Mouse (Mus musculus) heart, postnatal 0 days (tissue): ENCODE measurements around the gene Spg20. TPM values are rescaled to one million over a fixed set of nuclear protein-coding genes. Genes with fewer than 3 reads are reported as not detected.

Source experiments
- ATAC-seq: fragments of 200-750 bp; cut with Nextera tagmentation; 2 replicates; pipeline ENCODE4 v1.8.0; 2017; ENCODE audit warnings: low read depth, moderate number of reproducible peaks, moderate library complexity; ENCODE audit not compliant: insufficient read depth
- DNase-seq: peaks from one replicate; pipeline ENCODE4 v3.0.0-alpha.2; 2016; ENCODE audit warnings: low spot score
- H3K27ac ChIP-seq: fragments of 300-500 bp; sonication (generic); 2 replicates; pipeline ENCODE4 v1.5.1; 2014; ENCODE audit warnings: low read depth, mild to moderate bottlenecking
- H3K27me3 ChIP-seq: fragments of 300-500 bp; sonication (generic); 2 replicates; pipeline ENCODE4 v1.6.1; 2014; ENCODE audit warnings: low read length, mixed read lengths; ENCODE audit not compliant: control insufficient read depth, insufficient read depth
- H3K36me3 ChIP-seq: fragments of 300-500 bp; sonication (generic); replicated peaks from 2 replicates; pipeline ENCODE4 v1.6.1; 2014; ENCODE audit warnings: low read length, mixed read lengths; ENCODE audit not compliant: control insufficient read depth, insufficient read depth
- H3K4me1 ChIP-seq: fragments of 300-500 bp; sonication (generic); 2 replicates; pipeline ENCODE4 v1.6.1; 2014; ENCODE audit warnings: antibody characterized with exemption; ENCODE audit not compliant: control insufficient read depth, insufficient read depth
- H3K4me2 ChIP-seq: fragments of 300-500 bp; sonication (generic); 2 replicates; pipeline ENCODE4 v1.6.1; 2014; ENCODE audit warnings: low read depth, mild to moderate bottlenecking, low read length, moderate library complexity
- H3K4me3 ChIP-seq: fragments of 300-500 bp; sonication (generic); 2 replicates; pipeline ENCODE4 v1.5.1; 2014; ENCODE audit warnings: low read depth, low read length
- H3K9ac ChIP-seq: fragments of 300-500 bp; sonication (generic); replicated peaks from 2 replicates; pipeline ENCODE4 v1.6.1; 2014; ENCODE audit warnings: low read depth, low read length, mixed read lengths
- H3K9me3 ChIP-seq: fragments of 300-500 bp; sonication (generic); replicated peaks from 2 replicates; pipeline ENCODE4 v1.6.1; 2016; ENCODE audit warnings: low read length; ENCODE audit not compliant: control insufficient read depth
- CTCF ChIP-seq: IDR thresholded peaks from 2 replicates; pipeline ENCODE4 v1.5.1; 2016; ENCODE audit warnings: antibody characterized with exemption, control low read depth, low read depth
- EP300 ChIP-seq: IDR thresholded peaks from 2 replicates; pipeline ENCODE4 v1.6.1; 2016; ENCODE audit warnings: antibody characterized with exemption, low read depth
- WGBS: fragments of 180-500 bp; shearing (Covaris S2); extraction: QIAGEN DNeasy Blood & Tissue Kit; methylation state at CpG from one replicate; pipeline ENCODE4 v1.1.7; 2014; 5-methylcytosine and 5-hydroxymethylcytosine counted together
- polyA plus RNA-seq: library from polyadenylated mRNA; unstranded; fragments of >200 nt; fragmentation: Nextera tagmentation; extraction: Ambion mirVana; gene quantifications from 2 replicates; pipeline ENCODE4 v1.2.1, GENCODE M21; 2015
- total RNA-seq: library from RNA; depleted of rRNA; stranded (reverse); fragments of >200 nt; gene quantifications from 2 replicates; pipeline ENCODE4 v1.2.3, GENCODE M21; 2014; ENCODE audit warnings: low replicate concordance

The Spg20 gene
- total and polyA plus RNA-seq, 2 experiments from 2014 or later: 20.6 to 20.7 TPM

DNA sequence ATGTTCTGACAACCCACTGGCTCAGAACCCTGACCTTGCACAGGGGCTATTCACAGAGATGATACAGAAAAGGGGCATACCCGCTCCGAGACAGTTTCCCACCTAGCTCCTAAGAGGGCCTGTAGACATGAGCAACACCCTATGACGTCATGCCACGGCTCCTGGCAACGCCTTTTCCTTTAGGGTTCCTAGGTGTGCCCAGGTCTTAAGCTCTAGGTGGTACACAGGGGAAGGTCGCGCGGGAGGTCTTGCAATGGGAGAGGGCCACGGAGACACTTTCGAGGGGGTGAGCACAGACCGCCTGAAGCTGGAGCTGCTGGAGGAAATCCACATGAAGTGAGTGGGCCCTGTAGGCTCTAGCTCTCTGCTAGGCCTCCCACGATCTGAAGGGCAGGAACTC lies 27.9 kb downstream of the Spg20 start:
- no peak overlapping the region for H3K27ac ChIP-seq
- H3K4me3 ChIP-seq: no peak overlapping the region
- H3K4me1 ChIP-seq: no peaks in the 10 kb centered on the region
- DNase-seq (no peak), ATAC-seq (no peak)
- H3K9ac ChIP-seq: no peak overlapping the region
- H3K27me3 ChIP-seq: no peaks in the 10 kb centered on the region
- no peak for TF ChIP-seq EP300
- TF ChIP-seq CTCF: no peak
- H3K4me2 ChIP-seq: no peak overlapping the region
- no peaks in the 10 kb centered on the region for H3K9me3 ChIP-seq
- 91% methylated on average over 12 of the region's 12 CpGs for WGBS
- H3K36me3 ChIP-seq: peaks cover 20% of the 10 kb centered on the region

DNA sequence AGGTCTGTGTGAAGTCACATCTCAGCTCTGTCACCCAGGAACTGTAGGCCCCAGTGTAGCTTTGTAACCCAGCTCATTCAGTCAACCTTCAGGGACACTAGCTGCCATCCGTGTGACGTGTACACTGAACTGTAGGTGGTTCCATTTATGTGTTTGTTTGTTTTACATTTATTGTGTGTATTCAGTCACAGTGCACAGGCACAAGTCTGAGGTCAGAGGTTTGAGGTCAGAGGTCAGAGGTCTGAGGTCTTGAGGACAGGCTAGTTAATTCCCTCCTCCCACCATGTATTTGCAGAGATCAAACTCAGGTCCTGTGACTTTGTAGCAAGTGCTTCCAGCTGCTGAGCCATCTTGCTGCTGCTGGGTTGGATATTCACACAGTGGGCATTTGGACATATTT lies 29.5 kb downstream of the Spg20 start:
- Histone ChIP-seq H3K27ac (no peak overlapping the region), H3K4me1 (no peaks in the 10 kb centered on the region), H3K4me2 (no peak overlapping the region), H3K27me3 (no peaks in the 10 kb centered on the region), H3K4me3 (no peak overlapping the region), H3K9ac (no peak overlapping the region), H3K36me3 (peaks cover 6% of the 10 kb centered on the region), H3K9me3 (no peaks in the 10 kb centered on the region)
- TF ChIP-seq CTCF (no peak), EP300 (no peak)
- 88% methylated on average over 2 of the region's 2 CpGs for WGBS
- DNase-seq: no peak
- no peak for ATAC-seq

DNA sequence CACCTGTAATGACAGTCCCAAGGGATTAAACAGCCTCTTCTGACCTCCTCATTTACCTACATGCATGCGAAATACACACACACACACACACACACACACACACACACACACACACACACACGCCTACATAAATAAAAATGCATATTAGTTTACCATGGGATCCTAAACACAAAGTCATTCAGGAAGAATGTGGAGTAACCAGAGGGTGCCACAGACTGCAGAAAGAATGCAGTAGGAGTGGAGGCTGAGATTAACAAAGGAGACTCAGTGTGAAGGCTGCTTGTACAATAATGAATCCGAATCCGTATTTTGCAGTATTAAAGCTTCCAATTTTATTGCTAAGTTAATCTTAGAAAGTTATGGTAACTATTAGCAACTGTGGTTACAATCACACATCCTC lies 33.0 kb downstream of the Spg20 start:
- Histone ChIP-seq H3K9ac (no peak overlapping the region), H3K4me2 (no peak overlapping the region), H3K27me3 (no peaks in the 10 kb centered on the region), H3K36me3 (no peaks in the 10 kb centered on the region), H3K4me1 (no peaks in the 10 kb centered on the region), H3K9me3 (no peaks in the 10 kb centered on the region), H3K27ac (no peak overlapping the region), H3K4me3 (no peak overlapping the region)
- TF ChIP-seq CTCF: no peak
- TF ChIP-seq EP300: no peak
- DNase-seq (no peak), ATAC-seq (no peak)
- WGBS: 71% methylated on average over 4 of the region's 4 CpGs

DNA sequence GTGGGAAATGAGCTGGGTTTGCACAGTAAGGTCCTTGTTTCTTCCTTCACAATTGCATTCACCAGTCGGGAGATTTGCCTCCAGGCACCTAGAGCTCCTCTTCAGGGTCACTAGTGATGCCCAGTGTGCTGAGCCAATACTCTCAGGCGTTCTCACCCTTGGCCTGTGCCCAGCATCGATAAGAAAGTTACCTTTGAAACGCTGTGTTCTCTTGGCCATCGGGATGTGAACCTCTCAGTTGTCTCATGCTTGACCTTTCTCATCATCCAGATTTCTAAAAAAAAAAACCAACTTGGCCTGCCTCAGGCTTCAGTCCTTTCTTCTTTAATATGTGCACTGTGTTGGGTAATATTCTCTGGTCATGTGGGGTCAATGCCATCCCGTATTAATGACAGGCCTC lies 34.5 kb downstream of the Spg20 start:
- Histone ChIP-seq H3K4me2 (no peak overlapping the region), H3K4me1 (no peaks in the 10 kb centered on the region), H3K27me3 (no peaks in the 10 kb centered on the region), H3K9me3 (no peaks in the 10 kb centered on the region), H3K4me3 (no peak overlapping the region), H3K9ac (no peak overlapping the region), H3K36me3 (no peaks in the 10 kb centered on the region), H3K27ac (no peak overlapping the region)
- WGBS: 76% methylated on average over 6 of the region's 6 CpGs
- DNase-seq: no peak
- no peak for TF ChIP-seq EP300
- TF ChIP-seq CTCF: no peak
- no peak for ATAC-seq

DNA sequence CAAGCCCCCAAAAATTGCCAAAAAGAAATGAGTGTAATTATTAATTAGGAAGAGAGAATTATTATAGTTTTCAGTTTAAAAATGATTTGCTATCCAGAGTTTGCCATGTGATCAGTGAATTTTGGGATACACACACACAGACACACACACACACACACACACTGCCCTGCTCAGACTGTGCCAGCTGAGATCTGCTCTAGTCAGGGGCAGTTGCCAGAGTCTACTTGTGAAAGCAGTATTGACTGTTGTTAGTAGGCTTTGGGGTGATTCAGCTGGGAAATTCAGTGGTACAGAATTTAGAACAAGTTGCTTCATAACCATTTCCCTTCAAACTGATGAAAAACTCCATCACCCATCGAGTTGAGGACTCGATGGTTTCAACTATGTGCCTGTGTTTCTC lies 35.2 kb downstream of the Spg20 start:
- ATAC-seq: no peak
- no peak overlapping the region for H3K27ac ChIP-seq
- H3K4me2 ChIP-seq: no peak overlapping the region
- 69% methylated on average over 2 of the region's 2 CpGs for WGBS
- no peaks in the 10 kb centered on the region for H3K4me1 ChIP-seq
- no peak overlapping the region for H3K9ac ChIP-seq
- H3K4me3 ChIP-seq: no peak overlapping the region
- TF ChIP-seq EP300: no peak
- TF ChIP-seq CTCF: no peak
- no peaks in the 10 kb centered on the region for H3K27me3 ChIP-seq
- H3K9me3 ChIP-seq: no peaks in the 10 kb centered on the region
- no peak for DNase-seq
- H3K36me3 ChIP-seq: no peaks in the 10 kb centered on the region

DNA sequence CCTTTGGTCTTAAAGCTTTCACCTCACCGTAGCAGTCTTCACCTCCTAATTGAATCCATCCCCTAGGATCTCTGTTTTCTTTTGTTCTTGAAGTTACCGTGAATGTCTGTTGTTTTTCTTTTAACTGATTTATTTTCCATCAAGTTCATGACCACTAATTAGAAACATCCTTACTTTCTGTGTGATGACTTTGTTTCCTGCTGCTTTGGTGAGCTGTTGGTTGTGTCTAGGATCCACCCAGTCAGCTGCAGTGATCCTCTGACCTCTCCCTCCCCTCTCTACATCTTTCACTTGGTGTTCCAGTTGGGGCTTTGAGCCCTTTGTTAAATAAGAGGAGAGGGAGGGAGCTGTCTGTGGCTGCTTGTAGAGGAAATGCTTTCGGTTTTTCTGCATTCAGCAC lies 36.2 kb downstream of the Spg20 start:
- no peaks in the 10 kb centered on the region for H3K4me1 ChIP-seq
- no peak overlapping the region for H3K4me2 ChIP-seq
- no peak overlapping the region for H3K27ac ChIP-seq
- H3K27me3 ChIP-seq: no peaks in the 10 kb centered on the region
- H3K9me3 ChIP-seq: no peaks in the 10 kb centered on the region
- no peaks in the 10 kb centered on the region for H3K36me3 ChIP-seq
- WGBS: 47% methylated on average over 3 of the region's 3 CpGs
- DNase-seq: no peak
- ATAC-seq: no peak
- no peak overlapping the region for H3K9ac ChIP-seq
- TF ChIP-seq CTCF (no peak), EP300 (no peak)
- no peak overlapping the region for H3K4me3 ChIP-seq
